Mouse (Mus musculus): ENCODE measurements at regions not wholly inside any gene's neighbourhood (a gene's known extent, or its start where the extent isn't known, plus 50 kb on each side); places are given as distances from the start of the nearest gene placed in this dataset.

DNA sequence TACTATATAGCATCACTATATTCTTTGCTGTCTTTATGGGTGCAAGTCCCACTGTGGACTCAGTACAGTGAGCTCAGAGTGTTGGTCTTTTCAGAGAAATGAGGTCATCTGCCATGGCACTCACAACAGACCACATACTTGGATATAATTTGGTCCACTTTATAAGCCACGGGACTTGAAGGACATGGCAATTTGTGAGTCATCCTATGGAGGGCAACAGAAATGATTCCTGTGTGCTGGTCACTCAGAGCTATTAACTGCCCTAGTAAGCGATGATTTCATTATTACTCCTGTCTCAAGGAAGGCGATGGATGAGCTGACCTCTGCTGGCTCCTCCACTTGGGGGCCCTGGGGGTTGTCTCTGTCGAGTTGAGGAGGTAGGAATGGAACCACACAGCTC is 345.2 kb upstream of the Trib2 start:
- Histone ChIP-seq H3K27me3 (ENCODE audit: control insufficient read depth, insufficient read depth, low read length) (no peaks in the 10 kb centered on the region), H3K9ac (ENCODE audit: low read length) (no peak overlapping the region), H3K9me3 (replicated peaks; ENCODE audit: control insufficient read depth, low read length) (no peaks in the 10 kb centered on the region), H3K4me2 (ENCODE audit: low read depth, low read length) (no peak overlapping the region), H3K36me3 (ENCODE audit: control insufficient read depth, insufficient read depth) (no peaks in the 10 kb centered on the region), H3K4me1 (ENCODE audit: control insufficient read depth, insufficient read depth, low read length) (no peaks in the 10 kb centered on the region), H3K27ac (ENCODE audit: low read length) (no peak overlapping the region), H3K4me3 (ENCODE audit: low read length) (no peak overlapping the region)
- WGBS, result 73% methylated on average over 4 of the region's 4 CpGs
- ATAC-seq (replicated peaks; ENCODE audit: extremely low read depth, insufficient read depth, low FRiP score), result no peak

- no peaks in the 10 kb centered on the region for H3K9me3 ChIP-seq (replicated peaks; ENCODE audit: control insufficient read depth, low read length)
- H3K4me1 ChIP-seq (ENCODE audit: control insufficient read depth, insufficient read depth, low read length), result no peaks in the 10 kb centered on the region
- H3K4me2 ChIP-seq (ENCODE audit: low read depth, low read length), result no peak overlapping the region
- H3K9ac ChIP-seq (ENCODE audit: low read length), result no peak overlapping the region
- no peaks in the 10 kb centered on the region for H3K27me3 ChIP-seq (ENCODE audit: control insufficient read depth, insufficient read depth, low read length)
- no peaks in the 10 kb centered on the region for H3K36me3 ChIP-seq (ENCODE audit: control insufficient read depth, insufficient read depth)
- H3K4me3 ChIP-seq (ENCODE audit: low read length), result no peak overlapping the region
- H3K27ac ChIP-seq (ENCODE audit: low read length), result no peak overlapping the region
- ATAC-seq (replicated peaks; ENCODE audit: extremely low read depth, insufficient read depth, low FRiP score), result no peak
- 83% methylated on average over 7 of the region's 7 CpGs for WGBS
Measured at GRCm38 (mm10) chr12:16157896-16158295, 341.2 kb upstream of the Trib2 start.

DNA sequence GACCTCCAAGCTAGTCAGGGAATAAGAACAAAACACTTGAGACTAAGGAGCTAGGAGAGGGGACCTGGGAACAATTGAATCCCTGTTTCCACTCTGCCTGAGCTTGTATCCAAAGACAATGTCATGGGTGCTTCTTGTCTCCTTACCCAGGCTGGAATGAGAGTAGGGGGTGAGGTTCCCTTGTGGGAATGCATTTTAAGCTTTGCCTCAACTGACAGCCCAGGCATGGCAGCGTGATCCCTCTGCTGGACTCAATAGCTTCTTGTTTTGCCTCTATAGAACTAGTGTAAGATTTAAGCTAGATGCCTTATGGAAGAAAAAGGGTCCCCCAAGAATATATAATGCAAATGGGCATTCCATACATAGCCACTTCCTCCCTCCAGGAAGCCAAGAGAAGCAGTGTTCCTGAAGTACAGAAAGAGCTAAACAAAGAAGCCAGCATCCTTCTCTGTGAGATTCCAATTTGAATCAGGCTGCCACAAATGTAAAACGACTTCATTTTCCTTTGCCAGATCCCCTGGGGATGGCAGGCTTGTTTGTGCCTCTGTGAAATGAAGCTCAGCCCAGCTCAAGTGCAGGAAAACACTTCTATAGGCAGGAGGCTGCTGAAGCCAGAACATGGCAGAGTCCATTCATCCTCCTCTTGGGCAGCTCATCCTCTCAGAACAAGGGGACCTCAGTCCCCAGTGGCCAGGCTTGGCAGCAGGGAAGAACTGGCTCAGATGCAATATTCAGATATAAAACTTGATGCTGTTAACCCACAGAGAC is 339.3 kb upstream of the Trib2 start:
- H3K9me3 ChIP-seq (replicated peaks; ENCODE audit: control insufficient read depth, low read length), result no peaks in the 10 kb centered on the region
- no peaks in the 10 kb centered on the region for H3K27me3 ChIP-seq (ENCODE audit: control insufficient read depth, insufficient read depth, low read length)
- no peak for ATAC-seq (replicated peaks; ENCODE audit: extremely low read depth, insufficient read depth, low FRiP score)
- 33% methylated on average over 2 of the region's 2 CpGs for WGBS
- H3K36me3 ChIP-seq (ENCODE audit: control insufficient read depth, insufficient read depth), result no peaks in the 10 kb centered on the region
- no peak overlapping the region for H3K4me3 ChIP-seq (ENCODE audit: low read length)
- no peak overlapping the region for H3K9ac ChIP-seq (ENCODE audit: low read length)
- no peak overlapping the region for H3K27ac ChIP-seq (ENCODE audit: low read length)
- no peaks in the 10 kb centered on the region for H3K4me1 ChIP-seq (ENCODE audit: control insufficient read depth, insufficient read depth, low read length)
- H3K4me2 ChIP-seq (ENCODE audit: low read depth, low read length), result no peak overlapping the region

DNA sequence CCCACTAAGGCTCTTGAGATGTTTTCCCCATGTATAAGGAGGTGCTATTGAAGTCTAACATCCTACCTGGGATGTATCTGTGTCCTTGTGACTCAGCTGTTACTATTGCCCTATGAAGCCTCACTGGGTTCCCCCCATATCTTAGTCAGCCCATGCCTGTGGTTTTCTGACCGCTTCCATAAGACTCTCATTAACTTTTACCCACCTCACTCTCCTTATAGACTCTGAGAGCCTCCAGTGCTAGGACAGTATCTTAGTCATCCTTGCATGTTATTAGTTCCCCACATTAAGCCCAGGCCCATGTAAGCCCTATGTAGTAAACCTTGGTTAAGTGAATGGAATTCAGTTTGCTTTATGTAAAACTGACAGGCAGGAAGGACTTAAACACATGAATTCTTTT is 337.5 kb upstream of the Trib2 start:
- H3K9me3 ChIP-seq (replicated peaks; ENCODE audit: control insufficient read depth, low read length), result no peaks in the 10 kb centered on the region
- WGBS, result 96% methylated on average over 1 of the region's 1 CpGs
- no peak overlapping the region for H3K4me2 ChIP-seq (ENCODE audit: low read depth, low read length)
- ATAC-seq (replicated peaks; ENCODE audit: extremely low read depth, insufficient read depth, low FRiP score), result no peak
- no peaks in the 10 kb centered on the region for H3K27me3 ChIP-seq (ENCODE audit: control insufficient read depth, insufficient read depth, low read length)
- no peak overlapping the region for H3K9ac ChIP-seq (ENCODE audit: low read length)
- H3K27ac ChIP-seq (ENCODE audit: low read length), result no peak overlapping the region
- H3K36me3 ChIP-seq (ENCODE audit: control insufficient read depth, insufficient read depth), result no peaks in the 10 kb centered on the region
- no peak overlapping the region for H3K4me3 ChIP-seq (ENCODE audit: low read length)
- H3K4me1 ChIP-seq (ENCODE audit: control insufficient read depth, insufficient read depth, low read length), result no peaks in the 10 kb centered on the region

DNA sequence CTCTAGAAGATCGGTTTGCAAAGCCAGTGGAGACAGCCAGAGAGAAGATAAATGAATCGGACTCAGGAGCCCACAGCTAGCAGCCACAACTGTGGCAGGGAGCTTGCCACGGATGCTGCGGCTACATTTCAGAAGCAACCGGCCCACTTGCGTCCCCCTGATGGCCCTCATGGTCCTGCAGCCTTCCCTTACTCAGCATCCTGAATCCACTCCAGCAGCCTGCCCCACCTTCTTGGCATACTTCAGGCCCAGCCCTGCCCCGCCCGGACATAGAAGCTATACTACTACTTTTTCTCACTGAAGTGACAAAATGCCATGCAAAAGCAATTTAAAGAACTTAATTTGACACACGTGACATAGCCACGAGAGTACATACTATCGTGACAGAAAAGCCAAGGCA is 335.4 kb upstream of the Trib2 start:
- Histone ChIP-seq H3K36me3 (ENCODE audit: control insufficient read depth, insufficient read depth) (no peaks in the 10 kb centered on the region), H3K27ac (ENCODE audit: low read length) (no peak overlapping the region), H3K4me2 (ENCODE audit: low read depth, low read length) (no peak overlapping the region), H3K4me3 (ENCODE audit: low read length) (no peak overlapping the region), H3K4me1 (ENCODE audit: control insufficient read depth, insufficient read depth, low read length) (no peaks in the 10 kb centered on the region), H3K27me3 (ENCODE audit: control insufficient read depth, insufficient read depth, low read length) (no peaks in the 10 kb centered on the region), H3K9ac (ENCODE audit: low read length) (no peak overlapping the region), H3K9me3 (replicated peaks; ENCODE audit: control insufficient read depth, low read length) (no peaks in the 10 kb centered on the region)
- 84% methylated on average over 11 of the region's 11 CpGs for WGBS
- no peak for ATAC-seq (replicated peaks; ENCODE audit: extremely low read depth, insufficient read depth, low FRiP score)

GRCm38 (mm10) chr12:16151170-16151702 is 334.5 kb upstream of the Trib2 start:
- Histone ChIP-seq H3K27ac (ENCODE audit: low read length) (no peak overlapping the region), H3K4me1 (ENCODE audit: control insufficient read depth, insufficient read depth, low read length) (no peaks in the 10 kb centered on the region), H3K36me3 (ENCODE audit: control insufficient read depth, insufficient read depth) (no peaks in the 10 kb centered on the region), H3K4me2 (ENCODE audit: low read depth, low read length) (no peak overlapping the region), H3K9me3 (replicated peaks; ENCODE audit: control insufficient read depth, low read length) (no peaks in the 10 kb centered on the region), H3K4me3 (ENCODE audit: low read length) (no peak overlapping the region), H3K9ac (ENCODE audit: low read length) (no peak overlapping the region), H3K27me3 (ENCODE audit: control insufficient read depth, insufficient read depth, low read length) (no peaks in the 10 kb centered on the region)
- ATAC-seq (replicated peaks; ENCODE audit: extremely low read depth, insufficient read depth, low FRiP score), result no peak
- 42% methylated on average over 5 of the region's 5 CpGs for WGBS

DNA sequence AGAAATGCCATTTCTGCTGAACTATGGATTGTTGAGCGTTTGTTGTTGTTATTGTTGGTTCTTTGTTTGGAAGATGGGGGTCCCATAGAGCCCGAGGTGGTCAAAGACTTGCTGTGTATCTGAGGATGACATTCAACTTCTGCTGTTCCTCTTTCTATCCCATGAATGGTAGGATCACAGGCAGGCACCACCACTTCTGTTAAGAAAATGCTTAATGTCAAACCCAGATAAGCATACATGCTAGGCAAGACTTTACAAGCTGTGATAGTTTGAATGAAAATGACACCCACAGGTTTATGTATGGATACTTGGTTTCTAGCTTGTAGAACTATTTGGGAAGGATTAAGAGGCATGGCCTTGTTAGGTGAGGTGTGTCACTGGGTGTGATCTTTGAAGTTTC is 330.2 kb upstream of the Trib2 start:
- 77% methylated on average over 2 of the region's 2 CpGs for WGBS

DNA sequence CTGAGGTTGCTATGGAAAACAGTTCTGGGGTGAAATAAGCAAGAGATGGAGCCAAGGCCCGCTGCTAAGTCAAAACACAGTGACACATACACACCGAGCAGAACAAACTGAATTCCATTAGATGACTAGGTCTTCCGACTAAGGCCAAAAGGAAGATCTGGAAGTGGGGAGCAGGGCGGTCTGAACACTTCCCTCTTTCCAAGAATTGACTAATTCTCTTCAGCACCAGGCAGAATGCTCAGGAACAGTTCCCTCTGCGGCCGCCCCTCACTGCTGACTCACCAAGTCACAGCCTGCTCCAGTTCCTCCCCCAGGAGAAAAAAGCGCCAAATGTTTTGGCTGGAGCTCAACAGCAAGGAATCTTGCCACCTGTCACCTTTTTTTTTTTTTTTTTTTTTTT is 328.9 kb upstream of the Trib2 start:
- no peak for ATAC-seq (replicated peaks; ENCODE audit: extremely low read depth, insufficient read depth, low FRiP score)
- Histone ChIP-seq H3K36me3 (ENCODE audit: control insufficient read depth, insufficient read depth) (no peaks in the 10 kb centered on the region), H3K27ac (ENCODE audit: low read length) (no peak overlapping the region), H3K9ac (ENCODE audit: low read length) (no peak overlapping the region), H3K27me3 (ENCODE audit: control insufficient read depth, insufficient read depth, low read length) (no peaks in the 10 kb centered on the region), H3K9me3 (replicated peaks; ENCODE audit: control insufficient read depth, low read length) (no peaks in the 10 kb centered on the region), H3K4me2 (ENCODE audit: low read depth, low read length) (no peak overlapping the region), H3K4me3 (ENCODE audit: low read length) (no peak overlapping the region), H3K4me1 (ENCODE audit: control insufficient read depth, insufficient read depth, low read length) (no peaks in the 10 kb centered on the region)
- 57% methylated on average over 7 of the region's 7 CpGs for WGBS

More for the DNA sequence above, 330.2 kb upstream of the Trib2 start:
- H3K4me1 ChIP-seq (ENCODE audit: control insufficient read depth, insufficient read depth, low read length), result no peaks in the 10 kb centered on the region
- no peaks in the 10 kb centered on the region for H3K27me3 ChIP-seq (ENCODE audit: control insufficient read depth, insufficient read depth, low read length)
- H3K9ac ChIP-seq (ENCODE audit: low read length), result no peak overlapping the region
- H3K4me3 ChIP-seq (ENCODE audit: low read length), result no peak overlapping the region
- no peak overlapping the region for H3K27ac ChIP-seq (ENCODE audit: low read length)
- no peaks in the 10 kb centered on the region for H3K36me3 ChIP-seq (ENCODE audit: control insufficient read depth, insufficient read depth)
- H3K4me2 ChIP-seq (ENCODE audit: low read depth, low read length), result no peak overlapping the region
- no peak for ATAC-seq (replicated peaks; ENCODE audit: extremely low read depth, insufficient read depth, low FRiP score)
- no peaks in the 10 kb centered on the region for H3K9me3 ChIP-seq (replicated peaks; ENCODE audit: control insufficient read depth, low read length)

- H3K9ac ChIP-seq (ENCODE audit: low read length), result no peak overlapping the region
- no peak for ATAC-seq (replicated peaks; ENCODE audit: extremely low read depth, insufficient read depth, low FRiP score)
- H3K27me3 ChIP-seq (ENCODE audit: control insufficient read depth, insufficient read depth, low read length), result no peaks in the 10 kb centered on the region
- no peaks in the 10 kb centered on the region for H3K9me3 ChIP-seq (replicated peaks; ENCODE audit: control insufficient read depth, low read length)
- H3K4me1 ChIP-seq (ENCODE audit: control insufficient read depth, insufficient read depth, low read length), result 0 out of 2 replicates have a peak, but pooled peaks cover 3% of the 10 kb centered on the region
- no peaks in the 10 kb centered on the region for H3K36me3 ChIP-seq (ENCODE audit: control insufficient read depth, insufficient read depth)
- WGBS, result 76% methylated on average over 4 of the region's 4 CpGs
- no peak overlapping the region for H3K4me3 ChIP-seq (ENCODE audit: low read length)
- no peak overlapping the region for H3K4me2 ChIP-seq (ENCODE audit: low read depth, low read length)
- no peak overlapping the region for H3K27ac ChIP-seq (ENCODE audit: low read length)
Measured at GRCm38 (mm10) chr12:16141193-16141592, 324.5 kb upstream of the Trib2 start.
